Mouse (Mus musculus) heart, postnatal 0 days (tissue): ENCODE measurements around the gene Plagl2. TPM values are rescaled to one million over a fixed set of nuclear protein-coding genes. Genes with fewer than 3 reads are reported as not detected.

Source experiments
- ATAC-seq: fragments of 200-750 bp; cut with Nextera tagmentation; 2 replicates; pipeline ENCODE4 v1.8.0; 2017; ENCODE audit warnings: low read depth, moderate number of reproducible peaks, moderate library complexity; ENCODE audit not compliant: insufficient read depth
- DNase-seq: peaks from one replicate; pipeline ENCODE4 v3.0.0-alpha.2; 2016; ENCODE audit warnings: low spot score
- H3K27ac ChIP-seq: fragments of 300-500 bp; sonication (generic); 2 replicates; pipeline ENCODE4 v1.5.1; 2014; ENCODE audit warnings: low read depth, mild to moderate bottlenecking
- H3K27me3 ChIP-seq: fragments of 300-500 bp; sonication (generic); 2 replicates; pipeline ENCODE4 v1.6.1; 2014; ENCODE audit warnings: low read length, mixed read lengths; ENCODE audit not compliant: control insufficient read depth, insufficient read depth
- H3K36me3 ChIP-seq: fragments of 300-500 bp; sonication (generic); replicated peaks from 2 replicates; pipeline ENCODE4 v1.6.1; 2014; ENCODE audit warnings: low read length, mixed read lengths; ENCODE audit not compliant: control insufficient read depth, insufficient read depth
- H3K4me1 ChIP-seq: fragments of 300-500 bp; sonication (generic); 2 replicates; pipeline ENCODE4 v1.6.1; 2014; ENCODE audit warnings: antibody characterized with exemption; ENCODE audit not compliant: control insufficient read depth, insufficient read depth
- H3K4me2 ChIP-seq: fragments of 300-500 bp; sonication (generic); 2 replicates; pipeline ENCODE4 v1.6.1; 2014; ENCODE audit warnings: low read depth, mild to moderate bottlenecking, low read length, moderate library complexity
- H3K4me3 ChIP-seq: fragments of 300-500 bp; sonication (generic); 2 replicates; pipeline ENCODE4 v1.5.1; 2014; ENCODE audit warnings: low read depth, low read length
- H3K9ac ChIP-seq: fragments of 300-500 bp; sonication (generic); replicated peaks from 2 replicates; pipeline ENCODE4 v1.6.1; 2014; ENCODE audit warnings: low read depth, low read length, mixed read lengths
- H3K9me3 ChIP-seq: fragments of 300-500 bp; sonication (generic); replicated peaks from 2 replicates; pipeline ENCODE4 v1.6.1; 2016; ENCODE audit warnings: low read length; ENCODE audit not compliant: control insufficient read depth
- CTCF ChIP-seq: IDR thresholded peaks from 2 replicates; pipeline ENCODE4 v1.5.1; 2016; ENCODE audit warnings: antibody characterized with exemption, control low read depth, low read depth
- EP300 ChIP-seq: IDR thresholded peaks from 2 replicates; pipeline ENCODE4 v1.6.1; 2016; ENCODE audit warnings: antibody characterized with exemption, low read depth
- WGBS: fragments of 180-500 bp; shearing (Covaris S2); extraction: QIAGEN DNeasy Blood & Tissue Kit; methylation state at CpG from one replicate; pipeline ENCODE4 v1.1.7; 2014; 5-methylcytosine and 5-hydroxymethylcytosine counted together
- polyA plus RNA-seq: library from polyadenylated mRNA; unstranded; fragments of >200 nt; fragmentation: Nextera tagmentation; extraction: Ambion mirVana; gene quantifications from 2 replicates; pipeline ENCODE4 v1.2.1, GENCODE M21; 2015
- total RNA-seq: library from RNA; depleted of rRNA; stranded (reverse); fragments of >200 nt; gene quantifications from 2 replicates; pipeline ENCODE4 v1.2.3, GENCODE M21; 2014; ENCODE audit warnings: low replicate concordance

Gene Plagl2
- total and polyA plus RNA-seq, 2 experiments from 2014 or later, result 2.6 to 6.3 TPM

- Histone ChIP-seq H3K27me3 (no peaks in the 10 kb centered on the region), H3K36me3 (peaks cover 57% of the 10 kb centered on the region), H3K4me2 (no peak overlapping the region), H3K27ac (no peak overlapping the region), H3K4me3 (no peak overlapping the region), H3K9me3 (no peaks in the 10 kb centered on the region), H3K9ac (no peak overlapping the region), H3K4me1 (no peaks in the 10 kb centered on the region)
- ATAC-seq (no peak), DNase-seq (no peak)
- TF ChIP-seq EP300, result no peak
- TF ChIP-seq CTCF, result no peak
- WGBS, result 86% methylated on average over 7 of the region's 7 CpGs
Observed at GRCm38 (mm10) chr2:153263053-153263452, 21.8 kb upstream of the Plagl2 start.

- Histone ChIP-seq H3K4me1 (no peaks in the 10 kb centered on the region), H3K27ac (no peak overlapping the region; the same call in 1 of the 2 replicates), H3K9me3 (no peaks in the 10 kb centered on the region), H3K9ac (no peak overlapping the region), H3K4me3 (no peak overlapping the region), H3K4me2 (no peak overlapping the region), H3K27me3 (no peaks in the 10 kb centered on the region), H3K36me3 (peaks cover 33% of the 10 kb centered on the region)
- DNase-seq (no peak), ATAC-seq (no peak)
- 47% methylated on average over 3 of the region's 3 CpGs for WGBS
- TF ChIP-seq CTCF, result no peak
- TF ChIP-seq EP300, result no peak
Observed at GRCm38 (mm10) chr2:153259864-153260674, 18.8 kb upstream of the Plagl2 start.

- Histone ChIP-seq H3K9me3 (no peaks in the 10 kb centered on the region), H3K27me3 (no peaks in the 10 kb centered on the region), H3K4me2 (no peak overlapping the region), H3K27ac (no peak overlapping the region; the same call in 1 of the 2 replicates), H3K9ac (no peak overlapping the region), H3K36me3 (peaks cover 32% of the 10 kb centered on the region), H3K4me3 (no peak overlapping the region), H3K4me1 (no peaks in the 10 kb centered on the region)
- ATAC-seq, result no peak
- TF ChIP-seq CTCF, result no peak
- TF ChIP-seq EP300, result no peak
- 61% methylated on average over 12 of the region's 12 CpGs for WGBS
- no peak for DNase-seq
Observed at GRCm38 (mm10) chr2:153259030-153259863, 18.0 kb upstream of the Plagl2 start.

- 89% methylated on average over 2 of the region's 2 CpGs for WGBS
- Histone ChIP-seq H3K36me3 (peaks cover 12% of the 10 kb centered on the region), H3K4me2 (no peak overlapping the region), H3K9ac (no peak overlapping the region), H3K27ac (no peak overlapping the region), H3K4me3 (no peak overlapping the region), H3K9me3 (no peaks in the 10 kb centered on the region), H3K27me3 (no peaks in the 10 kb centered on the region), H3K4me1 (no peaks in the 10 kb centered on the region)
- no peak for ATAC-seq
- TF ChIP-seq EP300, result no peak
- no peak for TF ChIP-seq CTCF
- no peak for DNase-seq
Observed at GRCm38 (mm10) chr2:153256604-153257003, 15.4 kb upstream of the Plagl2 start.

GRCm38 (mm10) chr2:153249751-153250150 is 8.5 kb upstream of the Plagl2 start:
- no peak overlapping the region for H3K4me3 ChIP-seq
- H3K27me3 ChIP-seq, result no peaks in the 10 kb centered on the region
- H3K36me3 ChIP-seq, result peaks cover 42% of the 10 kb centered on the region
- no peak overlapping the region; the same call in 1 of the 2 replicates for H3K27ac ChIP-seq
- WGBS, result 76% methylated on average over 5 of the region's 5 CpGs
- no peak overlapping the region for H3K9ac ChIP-seq
- no peak for TF ChIP-seq CTCF
- no peaks in the 10 kb centered on the region for H3K4me1 ChIP-seq
- H3K4me2 ChIP-seq, result no peak overlapping the region
- no peaks in the 10 kb centered on the region for H3K9me3 ChIP-seq
- ATAC-seq (no peak), DNase-seq (no peak)
